Mouse (Mus musculus): Measurements from ENCODE around the gene Astl. TPM values are rescaled to one million over a fixed set of nuclear protein-coding genes. Genes with fewer than 3 reads are reported as not detected.

Gene Astl
- total and polyA plus RNA-seq, 3 experiments: not detected

- H3K4me3 ChIP-seq: no peak overlapping the region
- WGBS: 89% methylated on average over 4 of the region's 4 CpGs
- H3K79me2 ChIP-seq (replicated peaks; ENCODE audit: control insufficient read depth, insufficient read depth, low read length): no peaks in the 10 kb centered on the region
- no peaks in the 10 kb centered on the region for H3K36me3 ChIP-seq (ENCODE audit: control insufficient read depth, insufficient read depth, low read length)
- H3K27me3 ChIP-seq (ENCODE audit: control insufficient read depth, insufficient read depth, low read length): no peaks in the 10 kb centered on the region
- H3K9ac ChIP-seq (ENCODE audit: low read depth, low read length): no peak overlapping the region
- no peak for DNase-seq
- H3K4me1 ChIP-seq (ENCODE audit: control insufficient read depth, insufficient read depth, low read length): 0 out of 2 replicates have a peak, but pooled peaks cover 1% of the 10 kb centered on the region
- H3K27ac ChIP-seq: no peak overlapping the region
- TF ChIP-seq EP300 (IDR thresholded peaks at IDR 0.05; ENCODE audit: insufficient read depth, low read depth, low read length) (no peak), CTCF (IDR thresholded peaks at IDR 0.05) (no peak), POLR2A (IDR thresholded peaks at IDR 0.05; ENCODE audit: insufficient read depth, low read depth, low read length) (no peak)
- intact Hi-C loops (cut with DNase I): no loop called here
Measured at GRCm38 (mm10) chr2:127318136-127318535, 20.3 kb upstream of the Astl start.

- H3K36me3 ChIP-seq (ENCODE audit: control insufficient read depth, insufficient read depth, low read length): no peaks in the 10 kb centered on the region
- no peak overlapping the region for H3K27ac ChIP-seq
- no peak for DNase-seq
- no peak overlapping the region for H3K9ac ChIP-seq (ENCODE audit: low read depth, low read length)
- 0 out of 2 replicates have a peak, but pooled peaks cover 1% of the 10 kb centered on the region for H3K4me1 ChIP-seq (ENCODE audit: control insufficient read depth, insufficient read depth, low read length)
- H3K79me2 ChIP-seq (replicated peaks; ENCODE audit: control insufficient read depth, insufficient read depth, low read length): no peaks in the 10 kb centered on the region
- TF ChIP-seq CTCF (IDR thresholded peaks at IDR 0.05): no peak
- no peak for TF ChIP-seq POLR2A (IDR thresholded peaks at IDR 0.05; ENCODE audit: insufficient read depth, low read depth, low read length)
- no peak for TF ChIP-seq EP300 (IDR thresholded peaks at IDR 0.05; ENCODE audit: insufficient read depth, low read depth, low read length)
- H3K27me3 ChIP-seq (ENCODE audit: control insufficient read depth, insufficient read depth, low read length): no peaks in the 10 kb centered on the region
- WGBS: 35% methylated on average over 4 of the region's 4 CpGs
- H3K4me3 ChIP-seq: no peak overlapping the region
- intact Hi-C loops (cut with DNase I): no loop called here
Measured at GRCm38 (mm10) chr2:127319071-127319470, 19.4 kb upstream of the Astl start.

- no peak for TF ChIP-seq EP300 (IDR thresholded peaks at IDR 0.05; ENCODE audit: insufficient read depth, low read depth, low read length)
- TF ChIP-seq CTCF (IDR thresholded peaks at IDR 0.05): no peak
- no peak for TF ChIP-seq POLR2A (IDR thresholded peaks at IDR 0.05; ENCODE audit: insufficient read depth, low read depth, low read length)
- WGBS: 54% methylated on average over 6 of the region's 6 CpGs
- no peaks in the 10 kb centered on the region for H3K36me3 ChIP-seq (ENCODE audit: control insufficient read depth, insufficient read depth, low read length)
- no peaks in the 10 kb centered on the region for H3K4me1 ChIP-seq (ENCODE audit: control insufficient read depth, insufficient read depth, low read length)
- H3K4me3 ChIP-seq: no peak overlapping the region
- H3K27me3 ChIP-seq (ENCODE audit: control insufficient read depth, insufficient read depth, low read length): no peaks in the 10 kb centered on the region
- no peak overlapping the region for H3K27ac ChIP-seq
- H3K79me2 ChIP-seq (replicated peaks; ENCODE audit: control insufficient read depth, insufficient read depth, low read length): no peaks in the 10 kb centered on the region
- no peak for DNase-seq
- intact Hi-C loops (cut with DNase I): no loop called here
- H3K9ac ChIP-seq (ENCODE audit: low read depth, low read length): no peak overlapping the region
Measured at GRCm38 (mm10) chr2:127322671-127323285, 15.7 kb upstream of the Astl start.

GRCm38 (mm10) chr2:127323667-127324066, 14.8 kb upstream of the Astl start:
- H3K79me2 ChIP-seq (replicated peaks; ENCODE audit: control insufficient read depth, insufficient read depth, low read length): no peaks in the 10 kb centered on the region
- TF ChIP-seq POLR2A (IDR thresholded peaks at IDR 0.05; ENCODE audit: insufficient read depth, low read depth, low read length): no peak
- no peak for TF ChIP-seq CTCF (IDR thresholded peaks at IDR 0.05)
- TF ChIP-seq EP300 (IDR thresholded peaks at IDR 0.05; ENCODE audit: insufficient read depth, low read depth, low read length): no peak
- DNase-seq: no peak
- H3K9ac ChIP-seq (ENCODE audit: low read depth, low read length): no peak overlapping the region
- H3K36me3 ChIP-seq (ENCODE audit: control insufficient read depth, insufficient read depth, low read length): no peaks in the 10 kb centered on the region
- H3K27me3 ChIP-seq (ENCODE audit: control insufficient read depth, insufficient read depth, low read length): no peaks in the 10 kb centered on the region
- H3K4me3 ChIP-seq: no peak overlapping the region
- intact Hi-C loops (cut with DNase I): no loop called here
- H3K4me1 ChIP-seq (ENCODE audit: control insufficient read depth, insufficient read depth, low read length): peaks cover 2% of the 10 kb centered on the region; the same call in 1 of the 2 replicates
- no peak overlapping the region for H3K27ac ChIP-seq
- WGBS: 89% methylated on average over 1 of the region's 1 CpGs

- no peak overlapping the region for H3K27ac ChIP-seq
- WGBS: 57% methylated on average over 7 of the region's 7 CpGs
- TF ChIP-seq CTCF (IDR thresholded peaks at IDR 0.05) (no peak), EP300 (IDR thresholded peaks at IDR 0.05; ENCODE audit: insufficient read depth, low read depth, low read length) (no peak), POLR2A (IDR thresholded peaks at IDR 0.05; ENCODE audit: insufficient read depth, low read depth, low read length) (no peak)
Measured at GRCm38 (mm10) chr2:127324456-127324855, 14.0 kb upstream of the Astl start.

GRCm38 (mm10) chr2:127328090-127328851, 10.2 kb upstream of the Astl start:
- 58% methylated on average over 12 of the region's 12 CpGs for WGBS

More at GRCm38 (mm10) chr2:127324456-127324855, 14.0 kb upstream of the Astl start:
- Histone ChIP-seq H3K4me1 (ENCODE audit: control insufficient read depth, insufficient read depth, low read length) (peaks cover 2% of the 10 kb centered on the region), H3K36me3 (ENCODE audit: control insufficient read depth, insufficient read depth, low read length) (no peaks in the 10 kb centered on the region), H3K27me3 (ENCODE audit: control insufficient read depth, insufficient read depth, low read length) (no peaks in the 10 kb centered on the region), H3K4me3 (no peak overlapping the region), H3K79me2 (replicated peaks; ENCODE audit: control insufficient read depth, insufficient read depth, low read length) (no peaks in the 10 kb centered on the region), H3K9ac (ENCODE audit: low read depth, low read length) (no peak overlapping the region)
- DNase-seq: no peak
- intact Hi-C loops (cut with DNase I): no loop called here

More at GRCm38 (mm10) chr2:127328090-127328851, 10.2 kb upstream of the Astl start:
- H3K4me3 ChIP-seq: no peak overlapping the region
- H3K27ac ChIP-seq: no peak overlapping the region
- H3K79me2 ChIP-seq (replicated peaks; ENCODE audit: control insufficient read depth, insufficient read depth, low read length): no peaks in the 10 kb centered on the region
- no peaks in the 10 kb centered on the region for H3K27me3 ChIP-seq (ENCODE audit: control insufficient read depth, insufficient read depth, low read length)
- H3K9ac ChIP-seq (ENCODE audit: low read depth, low read length): no peak overlapping the region
- no peak for DNase-seq
- no peak for TF ChIP-seq POLR2A (IDR thresholded peaks at IDR 0.05; ENCODE audit: insufficient read depth, low read depth, low read length)
- TF ChIP-seq EP300 (IDR thresholded peaks at IDR 0.05; ENCODE audit: insufficient read depth, low read depth, low read length): no peak
- no peak for TF ChIP-seq CTCF (IDR thresholded peaks at IDR 0.05)
- peaks cover 2% of the 10 kb centered on the region for H3K4me1 ChIP-seq (ENCODE audit: control insufficient read depth, insufficient read depth, low read length)
- intact Hi-C loops (cut with DNase I): no loop called here
- H3K36me3 ChIP-seq (ENCODE audit: control insufficient read depth, insufficient read depth, low read length): no peaks in the 10 kb centered on the region

All from heart, adult 2 months (tissue).